Mouse (Mus musculus): ENCODE measurements around the gene Scd1. TPM values are rescaled to one million over a fixed set of nuclear protein-coding genes. Genes with fewer than 3 reads are reported as not detected.

The Scd1 gene
- total and polyA plus RNA-seq, 3 experiments = 225 to 314 (median 244) TPM

- no peak for DNase-seq (ENCODE audit: extremely low read depth)
- Histone ChIP-seq H3K9ac (ENCODE audit: insufficient read depth, low read depth) (no peak overlapping the region), H3K9me3 (replicated peaks; ENCODE audit: low read length) (no peaks in the 10 kb centered on the region), H3K36me3 (replicated peaks in 1 of 2; ENCODE audit: control insufficient read depth in 1 of 2, insufficient read depth in 1 of 2, low read length in 1 of 2) (no peaks in the 10 kb centered on the region), H3K4me3 (replicated peaks in 1 of 3; ENCODE audit: low read depth in 2 of 3, low read length in 2 of 3, poor library complexity in 1 of 3) (no peak overlapping the region), H3K79me2 (replicated peaks; ENCODE audit: control insufficient read depth, extremely low read depth, insufficient read depth, poor library complexity, severe bottlenecking) (no peaks in the 10 kb centered on the region), H3K27ac (ENCODE audit: insufficient read depth, low read depth) (no peak overlapping the region), H3K4me2 (ENCODE audit: insufficient read depth, low read depth, poor library complexity, severe bottlenecking) (no peak overlapping the region), H3K27me3 (replicated peaks) (no peaks in the 10 kb centered on the region), H3K4me1 (ENCODE audit: control insufficient read depth in 1 of 2, insufficient read depth in 2 of 2) (no peaks in the 10 kb centered on the region)
- TF ChIP-seq MEF2A (IDR thresholded peaks at IDR 0.05; ENCODE audit: borderline replicate concordance, low read depth, low read length) (no peak), PAX5 (IDR thresholded peaks at IDR 0.05; ENCODE audit: low read length) (no peak), GABPA (IDR thresholded peaks at IDR 0.05; ENCODE audit: insufficient replicate concordance, low read depth, low read length) (no peak), BHLHE40 (IDR thresholded peaks at IDR 0.05; ENCODE audit: low read depth, low read length) (no peak), IRF4 (IDR thresholded peaks at IDR 0.05; ENCODE audit: low read depth, low read length) (no peak), HCFC1 (IDR thresholded peaks at IDR 0.05; ENCODE audit: low read depth, low read length) (no peak), TBP (conservative IDR thresholded peaks at IDR 0.05; ENCODE audit: low read depth, low read length) (no peak), ZKSCAN1 (IDR thresholded peaks at IDR 0.05; ENCODE audit: borderline replicate concordance, low read depth, low read length) (no peak), MAFK (IDR thresholded peaks at IDR 0.05; ENCODE audit: insufficient replicate concordance, low read length) (no peak), SIN3A (IDR thresholded peaks at IDR 0.05; ENCODE audit: low read length) (no peak), UBTF (IDR thresholded peaks at IDR 0.05; ENCODE audit: low read depth, low read length) (no peak), RCOR1 (conservative IDR thresholded peaks at IDR 0.05; ENCODE audit: low read depth, low read length) (no peak), KAT2A (IDR thresholded peaks at IDR 0.05; ENCODE audit: insufficient replicate concordance, low read length) (no peak), MYC (IDR thresholded peaks at IDR 0.05; ENCODE audit: low read depth, low read length) (no peak)
- in situ Hi-C loops (cut with MboI; ENCODE audit: low pct_ligation_motif_present, low pct_unique_long_range_greater_than_20kb, low sequenced_read_pairs) = no loop called here
- dilution Hi-C loops (cut with MboI; ENCODE audit: extremely low pct_ligation_motif_present, extremely low pct_unique_long_range_greater_than_20kb, low sequenced_read_pairs) = no loop called here
Observed at GRCm38 (mm10) chr19:44437975-44438374, 30.3 kb upstream of the Scd1 start.

GRCm38 (mm10) chr19:44432084-44432483, 24.4 kb upstream of the Scd1 start:
- Histone ChIP-seq H3K79me2 (replicated peaks; ENCODE audit: control insufficient read depth, extremely low read depth, insufficient read depth, poor library complexity, severe bottlenecking) (no peaks in the 10 kb centered on the region), H3K4me2 (ENCODE audit: insufficient read depth, low read depth, poor library complexity, severe bottlenecking) (no peak overlapping the region), H3K36me3 (replicated peaks in 1 of 2; ENCODE audit: control insufficient read depth in 1 of 2, insufficient read depth in 1 of 2, low read length in 1 of 2) (no peaks in the 10 kb centered on the region), H3K27ac (ENCODE audit: insufficient read depth, low read depth) (no peak overlapping the region), H3K27me3 (replicated peaks) (no peaks in the 10 kb centered on the region), H3K4me3 (replicated peaks in 1 of 3; ENCODE audit: low read depth in 2 of 3, low read length in 2 of 3, poor library complexity in 1 of 3) (no peak overlapping the region), H3K9ac (ENCODE audit: insufficient read depth, low read depth) (no peak overlapping the region), H3K4me1 (ENCODE audit: control insufficient read depth in 1 of 2, insufficient read depth in 2 of 2) (peaks cover 3 to 22% of the 10 kb centered on the region in 2 experiments; a peak in 3 of 4 replicates), H3K9me3 (replicated peaks; ENCODE audit: low read length) (no peaks in the 10 kb centered on the region)
- dilution Hi-C loops (cut with MboI; ENCODE audit: extremely low pct_ligation_motif_present, extremely low pct_unique_long_range_greater_than_20kb, low sequenced_read_pairs) = no loop called here
- in situ Hi-C loops (cut with MboI; ENCODE audit: low pct_ligation_motif_present, low pct_unique_long_range_greater_than_20kb, low sequenced_read_pairs) = no loop called here
- DNase-seq (ENCODE audit: extremely low read depth) = no peak
- TF ChIP-seq MAZ (IDR thresholded peaks at IDR 0.05; ENCODE audit: low read depth, low read length) = no peak
- TF ChIP-seq ELF1 (IDR thresholded peaks at IDR 0.05; ENCODE audit: low read depth, low read length) = no peak
- TF ChIP-seq CTCF (conservative IDR thresholded peaks at IDR 0.05 in 1 of 2, IDR thresholded peaks at IDR 0.05 in 1 of 2; ENCODE audit: low read depth in 2 of 2, low read length in 2 of 2) = peak in 1 of 2 experiments; percentile 43; a peak in 2 of 4 replicates
- TF ChIP-seq POLR2A (IDR thresholded peaks at IDR 0.05; ENCODE audit: low read depth, low read length) = no peak
- peak; percentile 55 for TF ChIP-seq SMC3 (IDR thresholded peaks at IDR 0.05; ENCODE audit: low read depth, low read length)
- no peak for TF ChIP-seq KAT2A (IDR thresholded peaks at IDR 0.05; ENCODE audit: insufficient replicate concordance, low read length)
- no peak for TF ChIP-seq NELFE (IDR thresholded peaks at IDR 0.05; ENCODE audit: low read depth, low read length)
- no peak for TF ChIP-seq TCF12 (IDR thresholded peaks at IDR 0.05; ENCODE audit: low read depth, low read length)
- no peak for TF ChIP-seq UBTF (IDR thresholded peaks at IDR 0.05; ENCODE audit: low read depth, low read length)
- no peak for TF ChIP-seq RCOR1 (conservative IDR thresholded peaks at IDR 0.05; ENCODE audit: low read depth, low read length)
- TF ChIP-seq GABPA (IDR thresholded peaks at IDR 0.05; ENCODE audit: insufficient replicate concordance, low read depth, low read length) = no peak
- TF ChIP-seq RAD21 (IDR thresholded peaks at IDR 0.05; ENCODE audit: low read depth, low read length) = peak; percentile 21; the same call in 1 of the 2 replicates
